Mouse (Mus musculus): ENCODE results near the gene Inf2.
A peak's percentile ranks its signal among the peaks of the same experiment; 100 is the strongest.

The Inf2 gene

DNA sequence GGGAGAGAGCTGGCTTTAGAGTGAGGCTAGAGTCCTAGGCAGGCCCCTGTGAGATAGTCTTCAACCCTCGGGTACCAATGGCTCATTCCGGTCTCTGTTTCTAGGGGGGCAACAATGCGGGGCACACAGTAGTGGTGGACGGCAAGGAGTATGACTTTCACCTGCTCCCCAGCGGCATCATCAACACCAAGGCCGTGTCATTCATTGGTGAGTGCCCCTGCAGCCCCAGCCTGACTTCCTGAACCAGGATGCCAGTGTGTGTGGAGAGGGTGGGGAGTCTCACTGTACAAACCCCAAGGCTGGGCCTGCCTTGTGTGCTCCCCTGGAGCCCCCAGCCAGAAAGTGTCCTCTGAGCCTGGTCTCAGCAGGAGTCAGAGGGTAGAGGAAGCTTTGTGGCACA, 39.6 kb downstream of the Inf2 start:
- DNase-seq = no peak

DNA sequence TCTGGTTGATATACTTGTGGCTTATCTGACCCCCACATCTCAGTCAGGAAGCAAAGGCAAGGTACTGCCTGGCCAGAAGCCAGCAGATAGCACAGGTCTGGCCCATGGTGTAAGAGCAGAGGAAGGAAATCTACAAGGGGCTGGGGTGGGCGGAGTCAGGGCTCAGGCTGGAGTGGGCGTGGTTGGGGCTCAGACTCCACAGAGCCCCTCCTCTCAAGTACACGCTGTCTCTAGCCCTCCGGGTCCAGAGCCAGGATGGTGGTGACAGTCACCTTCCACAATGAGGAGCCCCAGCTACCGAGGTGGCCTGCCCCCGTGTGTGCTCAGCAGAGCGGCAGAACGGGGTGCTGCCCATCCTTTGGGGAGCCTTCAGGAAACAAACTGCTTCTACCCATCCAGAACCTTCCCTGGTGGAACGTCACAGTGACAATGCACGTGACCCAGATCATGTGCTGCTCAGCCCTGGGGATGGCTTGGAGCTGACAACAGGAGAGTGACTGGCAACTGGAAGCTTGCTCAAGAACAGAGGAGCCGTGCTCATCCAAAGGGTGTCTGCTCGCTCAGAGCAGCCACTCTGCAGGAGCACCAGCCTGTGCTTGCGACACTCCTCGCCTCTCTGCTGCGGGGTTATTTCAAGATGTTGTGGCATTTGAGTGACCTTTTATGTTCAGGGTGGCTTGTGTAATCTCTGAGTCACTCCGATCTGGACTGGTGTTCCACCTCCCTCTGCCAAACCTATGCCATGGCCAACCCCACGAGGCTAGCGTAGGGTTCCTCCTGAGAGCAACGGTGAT, 40.5 kb downstream of the Inf2 start:
- peak; percentile 79 for DNase-seq

- no peak for DNase-seq
These were observed 41.4 kb downstream of the Inf2 start for GRCm38 (mm10) chr12:112630029-112630428.

DNA sequence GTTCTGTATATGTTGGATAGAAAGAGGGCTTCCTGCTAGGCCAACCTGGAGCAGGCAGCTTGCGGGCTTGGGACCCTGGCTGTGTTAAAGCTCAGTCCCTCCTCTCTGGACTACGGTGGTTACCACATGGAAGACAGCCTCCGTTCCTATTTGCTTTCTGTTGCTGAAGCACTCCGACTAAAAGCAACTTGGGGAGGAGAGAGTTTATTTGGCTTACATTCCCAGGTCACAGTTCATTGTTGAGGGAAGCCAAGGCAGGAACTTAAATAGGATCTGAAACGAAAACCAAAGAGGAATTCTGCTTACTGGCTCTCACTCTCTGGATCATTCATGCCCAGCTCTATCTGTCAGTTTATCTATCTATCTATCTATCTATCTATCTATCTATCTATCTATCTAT, 42.2 kb downstream of the Inf2 start:
- no peak for DNase-seq

- DNase-seq = no peak
These were observed 42.9 kb downstream of the Inf2 start for GRCm38 (mm10) chr12:112631472-112631871.

- no peak for DNase-seq
These were observed 43.6 kb downstream of the Inf2 start for GRCm38 (mm10) chr12:112632084-112632777.

DNA sequence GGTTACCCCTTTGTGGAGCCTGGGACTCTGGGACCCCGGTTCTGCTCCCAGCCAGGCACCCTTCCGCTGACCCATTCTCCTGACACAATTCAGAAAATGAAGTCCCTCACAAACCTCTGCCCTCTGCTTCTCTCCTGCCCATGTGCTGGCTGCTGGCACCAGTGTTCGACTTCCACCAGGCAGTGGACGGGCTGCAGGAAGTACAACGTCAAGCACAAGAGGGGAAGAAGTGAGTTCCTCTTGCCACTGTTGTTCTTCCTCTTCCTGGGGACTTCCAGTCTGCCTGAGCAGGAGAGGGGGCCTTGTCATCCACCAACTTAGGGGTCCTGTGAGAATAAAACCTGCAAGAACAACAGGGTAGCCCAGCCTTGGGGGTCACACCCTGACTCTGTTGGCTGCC, 44.3 kb downstream of the Inf2 start:
- DNase-seq = no peak

DNA sequence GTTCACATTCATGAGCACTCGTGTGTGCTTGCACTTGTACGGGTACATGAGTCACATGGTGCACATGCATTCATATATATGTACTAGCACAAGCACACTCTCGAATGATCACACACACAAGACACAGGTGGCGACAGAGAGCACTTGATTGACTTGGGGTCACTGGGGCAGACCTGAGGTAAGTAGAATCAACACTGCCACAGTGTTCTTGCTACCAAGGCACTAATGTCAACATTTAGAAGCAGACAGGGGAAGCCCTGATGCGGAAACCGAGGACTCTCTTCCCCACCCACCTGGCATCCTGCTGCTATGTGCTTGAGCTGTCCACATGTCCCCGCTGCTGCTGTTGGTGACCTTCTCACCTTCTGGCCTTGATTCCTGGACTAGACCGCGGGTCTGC, 45.1 kb downstream of the Inf2 start:
- DNase-seq = no peak

GRCm38 (mm10) chr12:112639526-112639925, 50.9 kb downstream of the Inf2 start:
- DNase-seq = no peak

GRCm38 (mm10) chr12:112643126-112643525, 54.5 kb downstream of the Inf2 start:
- DNase-seq = no peak

GRCm38 (mm10) chr12:112644180-112644854, 55.7 kb downstream of the Inf2 start, which contains the start of gene Siva1:
Siva1 (plus strand) TSS chr12:112644679.
- peak; percentile 100 for DNase-seq

- peak; percentile 67 for DNase-seq
These were observed 56.4 kb downstream of the Inf2 start for GRCm38 (mm10) chr12:112644855-112645506.

- no peak for DNase-seq
These were observed 57.6 kb downstream of the Inf2 start for GRCm38 (mm10) chr12:112646139-112646538.

DNA sequence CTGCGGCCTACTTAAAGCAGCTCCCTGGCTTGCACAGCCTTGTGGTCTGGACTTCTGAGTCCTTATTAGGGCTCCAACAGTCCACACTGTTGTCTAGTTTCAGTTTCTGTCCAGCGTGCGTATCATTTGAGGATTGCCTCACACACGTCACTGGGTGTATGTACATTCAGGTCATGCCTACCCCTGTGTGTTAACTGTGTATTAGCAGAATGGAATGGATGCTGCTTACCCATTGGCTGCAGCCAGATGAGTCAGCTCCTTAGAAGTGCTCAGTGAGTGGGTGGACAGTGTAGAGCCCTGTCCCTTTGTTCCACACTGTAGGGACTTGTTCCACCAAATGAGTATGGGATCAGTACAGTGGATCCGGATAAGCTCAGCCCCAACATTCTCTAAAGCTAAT, 59.5 kb downstream of the Inf2 start:
- DNase-seq = no peak

GRCm38 (mm10) chr12:112651778-112652439, 63.3 kb downstream of the Inf2 start:
- DNase-seq = no peak

DNA sequence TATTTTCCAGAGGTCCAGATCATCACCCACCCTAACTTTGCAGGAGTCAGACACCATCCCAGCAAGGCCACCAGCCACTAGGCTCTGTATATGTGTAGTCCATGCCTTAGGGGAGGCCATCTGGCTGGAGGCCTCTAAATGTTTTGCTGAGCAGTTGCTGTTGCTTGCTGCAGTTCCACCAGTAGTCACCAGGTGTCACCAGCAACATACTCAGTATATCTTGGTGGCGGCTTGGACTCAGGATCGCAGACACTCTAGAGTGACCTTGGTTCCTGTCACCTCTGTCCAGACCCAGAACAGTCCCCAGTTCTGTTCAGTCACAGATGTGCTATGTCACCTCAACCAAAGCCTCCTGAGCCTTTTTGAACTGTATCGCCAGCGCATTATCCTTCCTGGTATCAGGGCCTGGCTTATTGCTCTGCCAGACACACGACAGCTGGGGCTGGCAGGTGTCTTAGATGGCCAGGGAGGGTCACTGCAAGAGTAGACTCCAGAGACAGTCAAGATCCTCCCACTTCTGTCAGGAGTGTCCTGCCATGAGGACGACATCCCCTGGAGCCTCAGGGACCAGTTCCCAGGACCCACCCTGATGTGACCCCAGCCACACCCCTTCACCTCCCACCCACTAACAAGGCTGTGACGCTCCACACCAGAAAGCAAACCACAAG, 64.7 kb downstream of the Inf2 start:
- peak; percentile 94 for DNase-seq

DNA sequence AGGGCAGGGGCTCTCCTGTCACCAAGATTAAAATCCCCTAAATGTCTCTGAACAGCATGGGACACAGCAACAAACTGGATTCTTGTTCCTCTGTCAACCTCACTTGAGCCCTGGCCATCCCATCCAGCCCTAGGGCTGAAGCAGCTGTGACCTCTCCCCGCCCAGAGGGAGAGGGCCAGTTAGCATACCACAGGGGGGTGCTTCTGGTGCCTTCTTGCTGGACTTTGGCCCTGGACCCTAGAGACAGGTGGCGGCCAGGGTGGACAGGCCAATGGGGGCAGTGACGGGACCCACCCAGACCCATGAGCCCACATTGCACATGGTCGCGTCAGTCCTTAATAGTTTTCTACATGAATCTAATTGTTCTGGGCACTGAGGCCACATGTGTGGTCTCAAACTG, 65.5 kb downstream of the Inf2 start:
- DNase-seq = no peak

DNA sequence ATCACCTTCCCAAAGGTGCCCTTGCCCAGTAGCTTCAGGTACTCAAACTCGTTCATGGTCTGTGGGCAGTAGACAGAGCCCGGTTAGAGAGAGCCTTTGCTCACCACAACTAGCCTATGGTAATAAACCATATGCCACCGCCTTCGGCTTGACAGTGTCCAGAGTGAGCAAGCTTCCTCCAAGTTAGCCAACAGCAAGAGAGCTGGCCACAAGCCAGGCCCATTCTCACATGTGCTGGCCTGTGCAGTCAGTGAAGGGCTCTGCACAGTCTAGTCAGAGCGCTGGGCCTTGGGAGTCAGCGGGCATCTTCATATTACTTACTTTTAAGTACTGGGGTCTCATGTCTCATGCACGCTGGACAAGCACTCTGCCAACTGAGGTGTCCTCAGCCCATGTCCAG, 70.0 kb downstream of the Inf2 start:
- peak; percentile 68 for DNase-seq

DNA sequence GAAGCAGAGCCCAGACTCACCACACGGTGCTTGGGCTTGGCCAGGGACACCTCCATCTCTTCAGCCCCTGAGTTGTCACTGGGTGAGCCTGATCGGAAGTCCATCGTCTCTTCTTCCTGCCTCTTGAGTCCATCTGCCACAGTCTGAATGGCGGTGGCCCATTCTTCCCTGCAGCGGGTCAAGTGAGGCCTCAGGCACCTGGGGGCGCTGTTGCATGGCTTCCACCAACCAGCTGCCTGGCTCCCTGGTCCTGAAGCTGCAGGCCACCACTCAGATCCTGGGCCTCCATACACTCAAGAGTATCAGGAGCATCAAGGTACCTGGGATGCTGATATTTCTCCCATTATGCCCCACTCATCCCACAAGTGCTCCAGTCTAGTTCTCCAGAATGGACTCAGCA, 70.5 kb downstream of the Inf2 start:
- DNase-seq = peak; percentile 87

DNA sequence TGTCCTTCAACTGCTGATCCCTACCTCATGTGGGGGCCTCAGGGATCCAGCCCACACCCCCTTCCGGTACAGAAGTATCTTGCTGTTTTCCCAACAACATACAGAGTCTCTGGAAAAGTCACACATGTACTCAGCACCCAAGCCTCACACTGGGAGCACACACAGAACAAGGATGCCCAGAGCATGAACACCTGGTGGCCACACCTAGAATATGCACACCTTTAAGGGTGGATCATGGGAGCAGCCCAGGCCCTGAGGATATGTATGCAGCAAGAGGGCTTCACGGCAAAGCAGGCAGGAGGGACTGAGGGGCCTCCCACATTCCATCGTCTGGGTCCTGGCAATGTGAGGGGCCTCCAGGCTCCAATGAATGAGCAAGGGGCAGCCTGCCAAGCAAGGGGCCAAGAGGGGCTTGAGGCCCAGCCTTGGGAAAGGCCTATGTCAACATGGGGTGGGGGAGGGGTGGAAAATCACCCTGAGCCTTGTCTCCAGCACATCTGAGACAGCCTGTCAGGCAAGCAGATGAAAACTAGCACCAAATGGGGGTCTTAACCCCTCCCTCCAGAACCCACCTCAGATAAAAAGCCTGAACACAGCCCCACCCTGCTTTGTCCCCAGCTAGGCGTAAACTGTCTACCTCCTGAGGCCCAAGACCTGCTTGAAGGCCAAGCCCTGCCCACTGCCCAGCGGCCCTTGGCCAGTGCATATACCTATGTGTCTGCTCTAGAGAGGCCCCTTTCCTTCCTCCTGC, 72.2 kb downstream of the Inf2 start:
- DNase-seq = peak; percentile 83

- no peak for DNase-seq
These were observed 72.7 kb downstream of the Inf2 start for GRCm38 (mm10) chr12:112661327-112661605.

DNA sequence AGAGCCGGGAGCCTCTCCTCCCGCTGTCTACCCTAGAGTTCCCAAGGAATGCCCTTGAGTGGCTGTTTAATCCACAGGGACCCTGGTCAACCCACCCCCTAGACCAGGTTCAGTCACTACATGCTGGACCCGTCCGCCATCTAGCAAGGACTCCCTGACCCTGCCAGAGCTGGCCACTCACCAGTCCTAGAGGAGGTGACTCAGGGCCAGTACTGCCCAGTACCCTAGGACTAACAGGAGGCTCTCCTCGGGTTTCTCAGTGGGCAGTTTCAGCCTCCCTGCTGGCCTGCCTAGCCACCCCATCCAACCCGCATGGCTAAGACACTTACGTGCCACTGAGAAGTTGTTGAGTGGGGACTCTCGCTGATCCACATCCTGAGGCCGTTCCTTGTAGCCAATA, 73.3 kb downstream of the Inf2 start:
- DNase-seq = no peak
